Mouse (Mus musculus) small intestine, adult 2 months (tissue): ENCODE data around the gene Tcl1b5.

Experiments
- CTCF ChIP-seq: fragments of 200-500 bp; IDR thresholded peaks from 2 replicates; pipeline ENCODE4 v1.5.1; 2012; ENCODE audit warnings: low read depth, mild to moderate bottlenecking, control low read depth, inconsistent platforms, low read length, moderate library complexity, mixed read lengths; ENCODE audit not compliant: insufficient replicate concordance, insufficient read length; ENCODE audit errors: extremely low read depth
- POLR2A ChIP-seq: fragments of 200-500 bp; IDR thresholded peaks from 2 replicates; pipeline ENCODE4 v1.6.1; 2012; ENCODE audit warnings: low read depth, mild to moderate bottlenecking, control low read depth, inconsistent platforms, low read length, moderate library complexity

DNA sequence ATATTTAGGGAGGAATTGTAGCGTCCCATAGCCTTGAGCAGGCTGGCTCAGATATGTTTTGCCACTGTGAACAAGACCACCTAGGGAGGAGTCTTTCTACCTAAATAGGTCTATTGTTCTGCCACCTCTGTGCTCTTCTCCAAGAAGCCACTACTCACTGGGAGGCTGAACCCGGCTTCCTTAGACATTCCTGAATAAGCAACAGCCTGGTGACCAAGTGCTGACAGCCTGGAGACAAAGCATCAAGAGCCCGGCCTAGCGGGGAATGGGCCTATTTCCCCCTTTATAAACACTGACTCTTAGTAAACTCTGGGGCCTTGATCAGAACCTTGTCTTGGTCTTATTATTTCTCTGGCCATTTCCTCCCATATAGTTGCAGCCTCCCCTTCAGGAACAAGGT, 49.6 kb upstream of the Tcl1b5 start:
- TF ChIP-seq POLR2A: no peak
- TF ChIP-seq CTCF: no peak
